Mouse (Mus musculus) lung, embryonic 14.5 days (tissue): Measurements from ENCODE around the gene Gsto2. TPM values are rescaled to one million over a fixed set of nuclear protein-coding genes. Genes with fewer than 3 reads are reported as not detected.
"Not testable (repeated sequence)": the region's sequence is repeated elsewhere in the genome, so short reads cannot be mapped to it uniquely, and the experiment has no call there.

Experiments used
- ATAC-seq: fragments of 200-750 bp; cut with Nextera tagmentation; 2 replicates; pipeline ENCODE4 v1.8.0; 2017; ENCODE audit warnings: mild to moderate bottlenecking, moderate TSS enrichment, moderate library complexity; ENCODE audit not compliant: insufficient read depth
- DNase-seq: peaks from one replicate; pipeline ENCODE4 v3.0.0-alpha.2; 2015
- H3K27ac ChIP-seq: fragments of 300-500 bp; sonication (generic); 2 replicates; pipeline ENCODE4 v1.5.1; 2014; ENCODE audit warnings: low read depth, mild to moderate bottlenecking, moderate library complexity
- H3K27me3 ChIP-seq: fragments of 300-500 bp; sonication (generic); 2 replicates; pipeline ENCODE4 v1.6.1; 2014; ENCODE audit warnings: low read length, control low read depth; ENCODE audit not compliant: insufficient read depth
- H3K36me3 ChIP-seq: fragments of 300-500 bp; sonication (generic); 2 replicates; pipeline ENCODE4 v1.6.1; 2014; ENCODE audit warnings: control low read depth; ENCODE audit not compliant: insufficient read depth
- H3K4me1 ChIP-seq: fragments of 300-500 bp; sonication (generic); 2 replicates; pipeline ENCODE4 v1.6.1; 2014; ENCODE audit warnings: antibody characterized with exemption, control low read depth; ENCODE audit not compliant: insufficient read depth
- H3K4me2 ChIP-seq: fragments of 300-500 bp; sonication (generic); 2 replicates; pipeline ENCODE4 v1.6.1; 2014; ENCODE audit warnings: mild to moderate bottlenecking
- H3K4me3 ChIP-seq: fragments of 300-500 bp; sonication (generic); 2 replicates; pipeline ENCODE4 v1.5.1; 2014; ENCODE audit warnings: low read depth, low read length
- H3K9ac ChIP-seq: fragments of 300-500 bp; sonication (generic); 2 replicates; pipeline ENCODE4 v1.6.1; 2014
- H3K9me3 ChIP-seq: fragments of 300-500 bp; sonication (generic); 2 replicates; pipeline ENCODE4 v1.6.1; 2016; ENCODE audit warnings: low read depth, low read length, control low read depth
- CTCF ChIP-seq: IDR thresholded peaks from 2 replicates; pipeline ENCODE4 v1.5.1; 2016; ENCODE audit warnings: antibody characterized with exemption, low read depth
- WGBS: fragments of 180-500 bp; shearing (Covaris S2); extraction: QIAGEN DNeasy Blood & Tissue Kit; methylation state at CpG from one replicate; pipeline ENCODE4 v1.1.7; 2014; 5-methylcytosine and 5-hydroxymethylcytosine counted together
- polyA plus RNA-seq: library from polyadenylated mRNA; unstranded; fragments of >200 nt; fragmentation: Nextera tagmentation; extraction: Ambion mirVana; gene quantifications from 2 replicates; pipeline ENCODE4 v1.2.1, GENCODE M21; 2014

Gene Gsto2
- polyA plus RNA-seq, 1 experiment from 2014 or later: 1.4 TPM

GRCm38 (mm10) chr19:47831111-47831510 is 34.2 kb upstream of the Gsto2 start:
- no peaks in the 10 kb centered on the region for H3K9me3 ChIP-seq
- no peak overlapping the region for H3K27ac ChIP-seq
- TF ChIP-seq CTCF: no peak
- no peaks in the 10 kb centered on the region for H3K4me1 ChIP-seq
- no peak for DNase-seq
- H3K36me3 ChIP-seq: no peaks in the 10 kb centered on the region
- no peaks in the 10 kb centered on the region for H3K27me3 ChIP-seq
- ATAC-seq: no peak
- H3K4me3 ChIP-seq: no peak overlapping the region
- 90% methylated on average over 8 of the region's 8 CpGs for WGBS
- no peak overlapping the region for H3K4me2 ChIP-seq
- H3K9ac ChIP-seq: no peak overlapping the region

GRCm38 (mm10) chr19:47832316-47832715 is 33.0 kb upstream of the Gsto2 start:
- Histone ChIP-seq H3K9me3 (no peaks in the 10 kb centered on the region), H3K27me3 (peaks cover 8% of the 10 kb centered on the region), H3K4me1 (no peaks in the 10 kb centered on the region), H3K27ac (no peak overlapping the region), H3K4me3 (no peak overlapping the region), H3K9ac (no peak overlapping the region), H3K36me3 (no peaks in the 10 kb centered on the region), H3K4me2 (no peak overlapping the region)
- 70% methylated on average over 16 of the region's 16 CpGs for WGBS
- ATAC-seq (no peak), DNase-seq (no peak)
- TF ChIP-seq CTCF: no peak

GRCm38 (mm10) chr19:47834614-47835013 is 30.7 kb upstream of the Gsto2 start:
- DNase-seq: no peak
- 0 out of 2 replicates have a peak, but pooled peaks cover 2% of the 10 kb centered on the region for H3K4me1 ChIP-seq
- no peak overlapping the region for H3K27ac ChIP-seq
- no peaks in the 10 kb centered on the region for H3K9me3 ChIP-seq
- no peak overlapping the region for H3K9ac ChIP-seq
- TF ChIP-seq CTCF: no peak
- no peak for ATAC-seq
- H3K27me3 ChIP-seq: peaks cover 8% of the 10 kb centered on the region
- no peak overlapping the region for H3K4me2 ChIP-seq
- no peaks in the 10 kb centered on the region for H3K36me3 ChIP-seq
- WGBS: 71% methylated on average over 5 of the region's 5 CpGs
- H3K4me3 ChIP-seq: no peak overlapping the region

GRCm38 (mm10) chr19:47835776-47836175 is 29.6 kb upstream of the Gsto2 start:
- 82% methylated on average over 7 of the region's 7 CpGs for WGBS

GRCm38 (mm10) chr19:47836701-47837526 is 28.4 kb upstream of the Gsto2 start:
- ATAC-seq (peak; percentile 91), DNase-seq (peak; percentile 74)
- peak; percentile 47 for TF ChIP-seq CTCF
- peak overlapping the region; percentile 84 for H3K4me2 ChIP-seq
- H3K27ac ChIP-seq: no peak overlapping the region
- H3K36me3 ChIP-seq: no peaks in the 10 kb centered on the region
- peaks cover 8% of the 10 kb centered on the region for H3K27me3 ChIP-seq
- WGBS: 3% methylated on average over 49 of the region's 49 CpGs
- H3K4me1 ChIP-seq: 0 out of 2 replicates have a peak, but pooled peaks cover 2% of the 10 kb centered on the region
- H3K4me3 ChIP-seq: peak overlapping the region; percentile 44
- H3K9ac ChIP-seq: peak overlapping the region; percentile 34
- no peaks in the 10 kb centered on the region for H3K9me3 ChIP-seq

More at GRCm38 (mm10) chr19:47835776-47836175, 29.6 kb upstream of the Gsto2 start:
- TF ChIP-seq CTCF: no peak
- H3K4me3 ChIP-seq: no peak overlapping the region
- DNase-seq (no peak), ATAC-seq (no peak)
- no peak overlapping the region for H3K9ac ChIP-seq
- H3K4me2 ChIP-seq: no peak overlapping the region
- H3K27ac ChIP-seq: no peak overlapping the region
- 0 out of 2 replicates have a peak, but pooled peaks cover 2% of the 10 kb centered on the region for H3K4me1 ChIP-seq
- no peaks in the 10 kb centered on the region for H3K36me3 ChIP-seq
- peaks cover 8% of the 10 kb centered on the region for H3K27me3 ChIP-seq
- no peaks in the 10 kb centered on the region for H3K9me3 ChIP-seq

GRCm38 (mm10) chr19:47837527-47837901 is 27.8 kb upstream of the Gsto2 start:
- Histone ChIP-seq H3K4me1 (0 out of 2 replicates have a peak, but pooled peaks cover 2% of the 10 kb centered on the region), H3K36me3 (no peaks in the 10 kb centered on the region), H3K4me3 (peak overlapping the region; percentile 44), H3K4me2 (peak overlapping the region; percentile 84), H3K9ac (peak overlapping the region; percentile 34), H3K27me3 (peaks cover 8% of the 10 kb centered on the region), H3K27ac (no peak overlapping the region), H3K9me3 (no peaks in the 10 kb centered on the region)
- WGBS: under 1% methylated on average over 6 of the region's 6 CpGs
- peak; percentile 52; the same call in 1 of the 2 replicates for ATAC-seq
- no peak for DNase-seq
- no peak for TF ChIP-seq CTCF

- DNase-seq, H3K4me1 ChIP-seq, H3K27me3 ChIP-seq, ATAC-seq, H3K4me2 ChIP-seq, H3K9ac ChIP-seq, H3K36me3 ChIP-seq, H3K4me3 ChIP-seq, H3K9me3 ChIP-seq, H3K27ac ChIP-seq: not testable (repeated sequence)
- 74% methylated on average over 13 of the region's 15 CpGs for WGBS
Observed at GRCm38 (mm10) chr19:47841234-47841633, 24.1 kb upstream of the Gsto2 start.
